Mouse (Mus musculus) midbrain, embryonic 15.5 days (tissue): Measurements from ENCODE around the gene Gtpbp3. TPM values are rescaled to one million over a fixed set of nuclear protein-coding genes. Genes with fewer than 3 reads are reported as not detected.
"Not testable (repeated sequence)": the region's sequence is repeated elsewhere in the genome, so short reads cannot be mapped to it uniquely, and the experiment has no call there.

ENCODE experiments used
- ATAC-seq: fragments of 200-750 bp; cut with Nextera tagmentation; replicated peaks from 2 replicates; pipeline ENCODE4 v1.8.0; 2017; ENCODE audit warnings: moderate TSS enrichment
- H3K27ac ChIP-seq: fragments of 300-500 bp; sonication (generic); 2 replicates; pipeline ENCODE4 v1.5.1; 2015; ENCODE audit warnings: mild to moderate bottlenecking, inconsistent platforms
- H3K27me3 ChIP-seq: fragments of 300-500 bp; sonication (generic); replicated peaks from 2 replicates; pipeline ENCODE4 v1.6.1; 2015; ENCODE audit warnings: inconsistent platforms
- H3K36me3 ChIP-seq: fragments of 300-500 bp; sonication (generic); replicated peaks from 2 replicates; pipeline ENCODE4 v1.6.1; 2015; ENCODE audit warnings: inconsistent platforms
- H3K4me1 ChIP-seq: fragments of 300-500 bp; sonication (generic); 2 replicates; pipeline ENCODE4 v1.6.1; 2015; ENCODE audit warnings: inconsistent platforms
- H3K4me2 ChIP-seq: fragments of 300-500 bp; sonication (generic); 2 replicates; pipeline ENCODE4 v1.6.1; 2015; ENCODE audit warnings: inconsistent platforms, mild to moderate bottlenecking, moderate library complexity
- H3K4me3 ChIP-seq: fragments of 300-500 bp; sonication (generic); 2 replicates; pipeline ENCODE4 v1.5.1; 2015; ENCODE audit warnings: mild to moderate bottlenecking, inconsistent platforms
- H3K9ac ChIP-seq: fragments of 300-500 bp; sonication (generic); 2 replicates; pipeline ENCODE4 v1.6.1; 2015; ENCODE audit warnings: mild to moderate bottlenecking, inconsistent platforms
- H3K9me3 ChIP-seq: fragments of 300-500 bp; sonication (generic); 2 replicates; pipeline ENCODE4 v1.6.1; 2016; ENCODE audit warnings: inconsistent platforms
- WGBS: fragments of 180-500 bp; shearing (Covaris S2); methylation state at CpG from one replicate; pipeline ENCODE4 v1.1.7; 2015; ENCODE audit warnings: mixed read lengths; 5-methylcytosine and 5-hydroxymethylcytosine counted together
- polyA plus RNA-seq: library from polyadenylated mRNA; unstranded; fragments of >200 nt; fragmentation: Nextera tagmentation; extraction: Ambion mirVana; gene quantifications from 2 replicates; pipeline ENCODE4 v1.2.1, GENCODE M21; 2015

The Gtpbp3 gene
- polyA plus RNA-seq, 1 experiment from 2014 or later, result 13.9 TPM

DNA sequence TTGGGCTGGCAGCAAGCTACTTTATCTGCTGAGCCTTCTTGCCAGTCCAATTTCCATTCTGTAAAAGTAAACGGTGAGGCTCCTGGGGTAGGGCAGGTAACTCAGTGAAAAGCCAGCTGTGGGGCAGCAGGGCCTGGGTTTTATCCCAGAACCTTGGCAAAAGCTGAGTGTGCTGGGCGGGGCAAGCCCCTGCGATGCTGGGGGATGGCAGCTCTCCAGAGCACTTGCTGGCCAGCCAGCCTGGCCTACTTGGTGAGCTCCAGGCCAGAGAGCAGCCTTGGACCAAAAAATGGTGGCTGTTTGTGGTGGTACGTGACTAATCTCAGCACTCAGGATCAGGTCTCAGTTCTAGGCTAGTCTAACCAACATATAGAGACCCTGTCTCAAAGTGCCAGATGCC is 18.1 kb downstream of the Gtpbp3 start:
- Histone ChIP-seq H3K9me3 (no peaks in the 10 kb centered on the region), H3K4me2 (no peak overlapping the region), H3K27ac (no peak overlapping the region), H3K4me3 (no peak overlapping the region), H3K9ac (no peak overlapping the region), H3K4me1 (peaks cover 7% of the 10 kb centered on the region), H3K27me3 (peaks cover 58% of the 10 kb centered on the region), H3K36me3 (no peaks in the 10 kb centered on the region)
- no peak for ATAC-seq
- 77% methylated on average over 4 of the region's 4 CpGs for WGBS

DNA sequence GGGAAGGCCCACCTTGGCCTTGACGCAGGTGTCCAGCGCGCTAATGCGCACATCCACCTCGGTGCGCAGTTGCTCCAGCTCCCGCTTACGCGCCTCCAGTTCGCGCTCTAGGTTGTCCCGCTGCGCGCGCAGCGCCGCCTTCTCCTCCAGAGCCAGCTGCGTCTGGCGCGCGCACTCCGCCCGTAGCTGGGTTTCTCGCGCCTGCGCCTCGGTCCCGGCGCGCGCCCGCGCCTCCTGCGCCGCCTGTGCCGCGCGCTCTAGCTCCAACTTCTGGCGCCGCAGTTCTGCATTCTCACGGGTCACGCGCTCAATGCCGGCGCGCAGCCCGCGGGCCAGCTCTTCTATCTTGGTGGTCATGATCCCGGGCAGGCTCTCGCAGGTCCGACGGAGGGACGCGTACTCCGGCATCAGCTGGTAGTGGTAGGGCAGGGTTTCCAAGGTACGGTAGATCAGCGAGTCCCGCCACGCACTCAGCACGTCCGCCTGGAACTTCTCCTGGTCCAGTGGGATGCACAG is 19.7 kb downstream of the Gtpbp3 start:
- ATAC-seq, result peak; percentile 86
- Histone ChIP-seq H3K4me2 (peak overlapping the region; percentile 77), H3K36me3 (no peaks in the 10 kb centered on the region), H3K27me3 (peaks cover 63% of the 10 kb centered on the region), H3K27ac (no peak overlapping the region), H3K9me3 (no peaks in the 10 kb centered on the region), H3K4me3 (peak overlapping the region; percentile 43), H3K4me1 (peaks cover 7% of the 10 kb centered on the region), H3K9ac (peak overlapping the region; percentile 50)
- WGBS, result under 1% methylated on average over 61 of the region's 61 CpGs

DNA sequence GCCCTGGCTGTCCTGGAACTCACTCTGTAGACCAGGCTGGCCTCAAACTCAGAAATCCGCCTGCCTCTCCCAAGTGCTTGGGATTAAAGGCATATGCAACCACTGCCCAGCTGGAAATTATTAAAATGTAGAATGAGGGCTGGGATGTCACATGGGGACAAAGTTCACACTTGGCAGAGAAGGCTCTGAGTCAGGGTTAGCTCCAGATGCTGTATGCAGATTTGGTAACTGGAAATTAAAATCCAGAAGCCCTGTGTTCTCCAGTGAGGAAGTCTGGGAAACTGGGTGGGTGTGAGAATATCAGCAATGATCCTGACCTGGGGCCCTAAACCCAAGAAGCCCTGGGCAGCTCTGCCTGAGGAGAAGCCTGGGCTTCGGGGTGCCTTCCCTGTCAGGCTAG is 21.4 kb downstream of the Gtpbp3 start:
- H3K9me3 ChIP-seq, result no peaks in the 10 kb centered on the region
- peaks cover 63% of the 10 kb centered on the region for H3K27me3 ChIP-seq
- H3K9ac ChIP-seq, result no peak overlapping the region
- H3K4me1 ChIP-seq, result peaks cover 7% of the 10 kb centered on the region
- no peak overlapping the region for H3K4me2 ChIP-seq
- no peaks in the 10 kb centered on the region for H3K36me3 ChIP-seq
- ATAC-seq, result no peak
- no peak overlapping the region for H3K27ac ChIP-seq
- H3K4me3 ChIP-seq, result no peak overlapping the region
- WGBS, result 62% methylated on average over 2 of the region's 2 CpGs

DNA sequence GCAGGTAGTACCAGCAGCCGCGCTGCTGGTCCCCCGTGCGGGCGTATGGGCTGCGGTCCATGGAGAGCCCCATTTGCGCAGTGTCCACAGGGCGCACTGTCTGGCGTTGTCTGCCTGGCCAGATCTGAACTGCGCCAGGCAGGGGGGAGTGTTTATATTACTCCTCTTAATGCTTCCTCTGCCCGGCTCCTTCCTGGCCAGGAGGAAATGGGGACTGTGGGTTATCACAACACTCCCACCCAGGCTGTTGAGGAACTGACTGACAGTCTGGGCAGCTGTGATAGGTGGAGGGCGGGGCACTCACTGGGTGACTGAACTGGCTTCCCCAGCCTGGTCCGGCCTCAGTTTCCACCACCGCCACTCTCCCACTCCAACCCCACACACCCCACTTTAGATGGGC is 23.7 kb downstream of the Gtpbp3 start, which contains the start of gene Plvap:
Gene Plvap, minus strand, starts transcription at position 109 of the 400 bp plus-strand sequence.
- Histone ChIP-seq H3K27ac (no peak within 1 kb of the TSS), H3K4me2 (no peak within 1 kb of the TSS), H3K36me3 (no peaks in the 10 kb centered on the region), H3K9me3 (no peaks in the 10 kb centered on the region), H3K4me1 (peaks cover 7% of the 10 kb centered on the region), H3K9ac (no peak within 1 kb of the TSS), H3K27me3 (peaks cover 44% of the 10 kb centered on the region), H3K4me3 (no peak within 1 kb of the TSS)
- WGBS, result 87% methylated on average over 14 of the region's 14 CpGs
- ATAC-seq, result no peak

DNA sequence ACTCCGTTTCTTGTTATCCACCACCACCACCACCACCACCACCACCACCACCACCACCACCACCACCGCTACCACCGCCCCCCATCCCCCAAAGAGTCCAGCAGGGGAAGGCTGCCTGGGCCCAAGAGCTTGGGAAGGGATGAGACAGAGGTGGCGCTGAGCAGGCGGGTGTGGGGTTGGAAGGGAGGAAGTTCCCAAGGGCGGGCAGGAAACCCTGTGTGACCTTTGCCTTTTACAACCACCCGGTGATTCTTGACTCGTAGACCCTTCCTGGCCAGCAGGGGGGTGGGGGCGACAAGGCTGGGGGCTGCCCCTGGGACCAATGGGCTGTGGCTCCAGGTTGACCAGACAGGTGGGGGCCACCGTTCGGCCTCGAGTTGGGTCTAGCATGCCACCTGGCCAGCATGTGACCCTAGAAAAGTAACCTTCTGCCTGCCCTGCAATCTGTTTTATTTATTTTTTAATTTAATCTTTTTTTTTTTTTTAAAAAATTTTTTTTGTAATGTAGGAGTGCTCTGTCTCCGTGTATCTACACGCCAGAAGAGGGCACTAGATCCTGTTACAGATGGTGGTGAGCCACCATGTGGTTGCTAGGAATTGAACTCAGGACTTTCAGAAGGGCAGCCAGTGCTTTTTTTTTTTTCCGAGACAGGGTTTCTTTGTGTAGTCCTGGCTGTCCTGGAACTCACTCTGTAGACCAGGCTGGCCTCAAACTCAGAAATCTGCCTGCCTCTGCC is 25.3 kb downstream of the Gtpbp3 start:
- Histone ChIP-seq H3K36me3 (no peaks in the 10 kb centered on the region), H3K9ac (no peak overlapping the region), H3K27ac (no peak overlapping the region), H3K9me3 (no peaks in the 10 kb centered on the region), H3K4me2 (no peak overlapping the region), H3K4me1 (no peaks in the 10 kb centered on the region; the same call in 1 of the 2 replicates), H3K4me3 (no peak overlapping the region), H3K27me3 (peaks cover 29% of the 10 kb centered on the region)
- WGBS, result 79% methylated on average over 15 of the region's 15 CpGs
- no peak for ATAC-seq

DNA sequence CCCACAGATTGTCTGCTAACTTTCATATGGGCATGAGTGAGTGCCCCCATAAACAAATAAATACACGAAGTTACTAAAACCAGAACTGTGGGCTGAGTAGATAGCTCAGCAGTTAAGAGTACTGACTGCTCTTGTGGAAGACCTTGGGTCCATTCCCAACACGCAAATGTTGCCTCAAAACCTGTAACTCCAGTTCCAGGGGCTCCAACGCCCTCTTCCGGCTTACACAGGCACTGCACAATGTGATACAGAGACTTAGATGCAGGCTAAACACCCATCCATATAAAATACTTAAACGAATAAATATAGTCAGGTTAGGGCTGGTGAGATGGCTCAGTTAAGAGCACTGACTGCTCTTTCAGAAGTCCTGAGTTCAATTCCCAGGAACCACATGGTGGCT is 27.1 kb downstream of the Gtpbp3 start:
- H3K4me3 ChIP-seq, result no peak overlapping the region
- no peaks in the 10 kb centered on the region for H3K36me3 ChIP-seq
- no peak overlapping the region for H3K4me2 ChIP-seq
- no peak overlapping the region for H3K9ac ChIP-seq
- ATAC-seq, result no peak
- no peaks in the 10 kb centered on the region for H3K9me3 ChIP-seq
- H3K4me1 ChIP-seq, result no peaks in the 10 kb centered on the region; the same call in 1 of the 2 replicates
- 71% methylated on average over 5 of the region's 5 CpGs for WGBS
- H3K27me3 ChIP-seq, result peaks cover 14% of the 10 kb centered on the region; the same call in 1 of the 2 replicates
- H3K27ac ChIP-seq, result no peak overlapping the region

DNA sequence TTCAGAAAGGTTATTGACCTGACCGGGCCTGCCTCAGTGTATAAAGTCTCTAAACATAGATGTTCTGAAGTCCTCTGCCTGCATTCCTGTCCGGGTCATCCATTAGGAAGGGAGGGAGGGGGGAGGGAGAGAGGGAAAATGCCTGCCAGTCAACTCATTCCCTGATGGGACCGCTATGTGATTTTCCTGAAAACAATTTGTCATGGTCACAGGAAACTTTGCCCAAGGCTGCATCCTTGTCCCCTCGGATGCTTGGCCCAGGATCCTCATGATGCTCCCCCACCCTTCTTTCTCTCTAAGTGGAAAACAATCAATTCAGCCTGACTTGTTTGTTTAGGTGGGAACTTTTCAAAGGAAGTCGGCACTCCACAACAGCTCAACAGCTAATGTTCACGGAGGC is 28.9 kb downstream of the Gtpbp3 start:
- no peak for ATAC-seq
- Histone ChIP-seq H3K36me3 (no peaks in the 10 kb centered on the region), H3K27me3 (no peaks in the 10 kb centered on the region), H3K4me1 (peaks cover 4% of the 10 kb centered on the region; the same call in 1 of the 2 replicates), H3K27ac (no peak overlapping the region), H3K9me3 (no peaks in the 10 kb centered on the region), H3K4me2 (no peak overlapping the region), H3K4me3 (no peak overlapping the region), H3K9ac (no peak overlapping the region)
- WGBS, result 24% methylated on average over 6 of the region's 6 CpGs

DNA sequence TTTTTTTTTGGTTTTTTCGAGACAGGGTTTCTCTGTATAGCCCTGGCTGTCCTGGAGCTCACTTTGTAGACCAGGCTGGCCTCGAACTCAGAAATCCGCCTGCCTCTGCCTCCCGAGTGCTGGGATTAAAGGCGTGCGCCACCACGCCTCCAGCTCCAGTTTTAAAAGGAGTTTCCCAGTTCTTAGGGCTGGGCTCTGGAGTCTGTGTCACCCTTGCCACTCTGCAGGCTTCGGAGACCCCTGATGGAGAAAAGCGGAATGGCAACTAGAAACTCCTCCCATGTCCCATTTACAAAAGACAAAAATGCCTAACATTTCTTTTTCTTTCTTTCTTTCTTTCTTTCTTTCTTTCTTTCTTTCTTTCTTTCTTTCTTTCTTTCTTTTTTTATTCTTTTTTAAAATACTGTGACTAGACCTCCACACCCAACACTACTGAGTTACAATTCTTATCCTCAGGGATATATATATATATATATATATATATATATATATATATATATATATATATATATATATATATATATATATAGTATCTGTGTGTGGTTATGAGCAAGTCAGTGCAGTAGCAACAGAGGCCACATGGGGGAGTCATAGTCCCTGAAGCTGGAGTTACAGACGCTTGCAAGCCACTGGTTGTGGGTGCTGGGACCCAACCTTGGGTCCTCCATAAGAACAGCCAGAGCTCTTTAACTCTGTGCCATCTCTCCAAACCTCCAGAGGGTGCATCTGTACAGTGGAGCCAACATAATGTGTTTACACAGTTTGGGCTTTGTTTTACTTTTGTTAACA is 31.3 kb downstream of the Gtpbp3 start:
- H3K4me3 ChIP-seq, H3K27me3 ChIP-seq, H3K9ac ChIP-seq, H3K9me3 ChIP-seq, H3K36me3 ChIP-seq, H3K4me2 ChIP-seq, ATAC-seq, H3K27ac ChIP-seq, H3K4me1 ChIP-seq: not testable (repeated sequence)
- WGBS, result 43% methylated on average over 10 of the region's 10 CpGs

DNA sequence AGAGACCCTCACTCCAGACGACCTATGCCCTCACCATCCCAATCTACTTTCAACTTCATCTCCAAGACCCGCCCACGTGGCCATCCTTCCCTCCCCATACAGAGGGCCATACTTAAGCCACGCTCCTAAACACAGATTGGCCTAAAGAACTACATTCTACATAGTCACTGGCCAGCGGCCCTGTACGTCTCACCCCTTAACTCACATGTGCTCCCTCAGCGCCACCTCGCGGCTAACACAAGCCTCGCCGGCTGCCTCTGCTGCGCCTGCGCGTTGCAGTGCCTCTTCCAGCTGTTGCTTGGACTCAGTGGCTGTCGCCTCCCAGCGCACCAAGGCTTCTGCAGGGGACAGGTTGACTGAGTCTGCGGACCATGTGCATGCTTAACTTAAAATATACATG is 33.7 kb downstream of the Gtpbp3 start:
- peak; percentile 81 for ATAC-seq

DNA sequence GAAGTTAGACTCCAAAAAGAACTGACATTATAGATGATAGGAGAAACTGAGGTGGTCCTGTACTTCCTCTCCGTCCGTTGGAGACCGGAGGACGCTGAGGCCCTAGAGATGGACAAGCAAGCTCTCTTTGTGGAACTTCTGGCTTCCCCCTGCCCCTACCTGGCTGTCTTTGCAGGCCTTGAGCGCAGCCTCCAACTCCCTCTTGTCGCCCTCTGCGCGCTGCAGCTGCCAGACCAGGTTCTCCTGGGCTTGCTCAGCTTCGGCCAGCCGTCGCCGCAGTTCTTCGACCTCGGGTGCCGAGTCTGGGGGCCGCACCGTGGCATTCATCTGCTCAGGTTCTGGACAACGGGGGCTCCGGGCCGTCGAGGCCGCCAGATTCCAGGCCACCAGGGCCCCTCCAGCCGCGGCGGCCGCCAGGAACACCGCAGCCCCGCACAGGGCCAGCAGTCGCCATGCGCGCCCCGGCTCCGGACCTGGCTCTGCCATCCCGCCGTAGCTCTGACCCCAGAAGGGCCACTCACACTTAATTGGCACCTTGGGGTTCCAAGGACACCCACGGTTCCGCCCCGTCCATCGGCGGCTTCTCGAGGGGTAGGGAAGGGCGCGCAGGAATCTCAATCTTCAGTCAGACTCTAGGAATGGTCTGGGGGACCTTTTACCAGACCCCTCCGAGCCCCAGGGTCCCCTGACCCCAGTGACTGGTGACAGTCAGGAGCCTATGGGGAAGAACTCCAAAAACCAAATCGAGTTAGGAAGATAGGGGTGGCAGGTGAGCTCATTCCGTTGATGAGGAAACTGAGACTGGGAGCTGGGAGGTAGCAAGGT is 37.5 kb downstream of the Gtpbp3 start, which contains the start of gene Ccdc194:
Gene Ccdc194, minus strand, starts transcription at position 486 of the 825 bp plus-strand sequence.
- Histone ChIP-seq H3K4me2 (peak within 1 kb of the TSS; percentile 13; the same call in 1 of the 2 replicates), H3K36me3 (no peaks in the 10 kb centered on the region), H3K27ac (no peak within 1 kb of the TSS), H3K27me3 (peaks cover 36% of the 10 kb centered on the region), H3K4me3 (0 out of 2 replicates have a peak within 1 kb of the TSS, but pooled peaks have one; percentile 6), H3K9me3 (no peaks in the 10 kb centered on the region), H3K9ac (no peak within 1 kb of the TSS), H3K4me1 (peaks cover 8% of the 10 kb centered on the region; the same call in 1 of the 2 replicates)
- ATAC-seq, result no peak
- WGBS, result 7% methylated on average over 46 of the region's 46 CpGs

More for the DNA sequence above, 33.7 kb downstream of the Gtpbp3 start:
- no peak overlapping the region for H3K4me3 ChIP-seq
- H3K36me3 ChIP-seq, result no peaks in the 10 kb centered on the region
- H3K9me3 ChIP-seq, result no peaks in the 10 kb centered on the region
- peak overlapping the region; percentile 32 for H3K4me2 ChIP-seq
- WGBS, result 5% methylated on average over 17 of the region's 17 CpGs
- peaks cover 8% of the 10 kb centered on the region; the same call in 1 of the 2 replicates for H3K4me1 ChIP-seq
- H3K27ac ChIP-seq, result no peak overlapping the region
- no peak overlapping the region for H3K9ac ChIP-seq
- H3K27me3 ChIP-seq, result peaks cover 27% of the 10 kb centered on the region

DNA sequence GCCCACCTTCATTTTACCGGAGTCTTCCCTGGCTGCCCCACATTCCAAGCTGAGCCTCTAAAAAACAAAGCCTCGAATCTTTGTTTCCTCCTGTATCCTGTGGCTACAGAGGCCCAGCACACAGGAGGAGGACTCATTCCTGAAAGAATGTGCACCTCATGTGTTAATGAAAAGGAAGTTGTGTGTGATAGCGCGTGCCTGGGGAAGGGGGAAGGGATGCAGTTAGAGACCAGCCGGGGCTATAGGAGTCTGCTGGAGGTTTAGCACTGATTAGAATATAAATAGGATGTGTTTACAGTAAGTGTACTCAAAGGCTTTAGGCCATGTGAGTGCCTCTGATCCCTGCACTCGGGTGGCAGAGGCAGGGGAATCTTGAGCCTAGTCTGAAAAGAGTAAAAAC is 38.4 kb downstream of the Gtpbp3 start:
- H3K4me2 ChIP-seq, result no peak overlapping the region
- 9% methylated on average over 6 of the region's 6 CpGs for WGBS
- H3K27me3 ChIP-seq, result peaks cover 36% of the 10 kb centered on the region
- H3K9me3 ChIP-seq, result no peaks in the 10 kb centered on the region
- H3K9ac ChIP-seq, result no peak overlapping the region
- H3K4me3 ChIP-seq, result no peak overlapping the region
- no peaks in the 10 kb centered on the region for H3K36me3 ChIP-seq
- no peak for ATAC-seq
- peaks cover 8% of the 10 kb centered on the region; the same call in 1 of the 2 replicates for H3K4me1 ChIP-seq
- no peak overlapping the region for H3K27ac ChIP-seq
